Mouse (Mus musculus) liver, embryonic 11.5 days (tissue): ENCODE data around the gene Naa10. TPM values are rescaled to one million over a fixed set of nuclear protein-coding genes. Genes with fewer than 3 reads are reported as not detected.

ENCODE experiments used
- ATAC-seq: fragments of 200-750 bp; cut with Nextera tagmentation; replicated peaks from 2 replicates; pipeline ENCODE4 v1.8.0; 2017; ENCODE audit warnings: moderate number of reproducible peaks, mild to moderate bottlenecking, moderate TSS enrichment, moderate library complexity; ENCODE audit not compliant: low FRiP score
- DNase-seq: peaks from one replicate; pipeline ENCODE4 v3.0.0-alpha.2; 2017; ENCODE audit warnings: low spot score
- H3K27ac ChIP-seq: fragments of 300-500 bp; sonication (generic); 2 replicates; pipeline ENCODE4 v1.5.1; 2014; ENCODE audit warnings: mild to moderate bottlenecking, low read depth, low read length, control low read depth
- H3K27me3 ChIP-seq: fragments of 300-500 bp; sonication (generic); replicated peaks from 2 replicates; pipeline ENCODE4 v1.6.1; 2014; ENCODE audit warnings: low read length, mixed read lengths; ENCODE audit not compliant: control insufficient read depth, insufficient read depth
- H3K36me3 ChIP-seq: fragments of 300-500 bp; sonication (generic); 2 replicates; pipeline ENCODE4 v1.6.1; 2014; ENCODE audit warnings: mild to moderate bottlenecking, low read length, moderate library complexity, mixed read lengths; ENCODE audit not compliant: control insufficient read depth, insufficient read depth
- H3K4me1 ChIP-seq: fragments of 300-500 bp; sonication (generic); replicated peaks from 2 replicates; pipeline ENCODE4 v1.6.1; 2014; ENCODE audit warnings: low read length, mixed read lengths; ENCODE audit not compliant: control insufficient read depth, insufficient read depth
- H3K4me2 ChIP-seq: fragments of 300-500 bp; sonication (generic); 2 replicates; pipeline ENCODE4 v1.6.1; 2014; ENCODE audit warnings: mild to moderate bottlenecking, control low read depth, moderate library complexity
- H3K4me3 ChIP-seq: fragments of 300-500 bp; sonication (generic); 2 replicates; pipeline ENCODE4 v1.5.1; 2014; ENCODE audit warnings: low read depth, low read length, control low read depth
- H3K9ac ChIP-seq: fragments of 300-500 bp; sonication (generic); 2 replicates; pipeline ENCODE4 v1.6.1; 2014; ENCODE audit warnings: low read depth, low read length, control low read depth
- H3K9me3 ChIP-seq: fragments of 300-500 bp; sonication (generic); 2 replicates; pipeline ENCODE4 v1.6.1; 2016; ENCODE audit warnings: low read length, inconsistent platforms, mixed read lengths; ENCODE audit not compliant: control insufficient read depth
- WGBS: fragments of 180-500 bp; shearing (Covaris S2); extraction: QIAGEN DNeasy Blood & Tissue Kit; methylation state at CpG from one replicate; pipeline ENCODE4 v1.1.7; 2014; 5-methylcytosine and 5-hydroxymethylcytosine counted together
- polyA plus RNA-seq: library from polyadenylated mRNA; unstranded; fragments of >200 nt; fragmentation: Nextera tagmentation; extraction: Ambion mirVana; gene quantifications from 2 replicates; pipeline ENCODE4 v1.2.1, GENCODE M21; 2014

Gene Naa10
- polyA plus RNA-seq = 210 TPM in 2 replicates

- peaks cover 2% of the 10 kb centered on the region for H3K27me3 ChIP-seq
- 11% methylated on average over 42 of the region's 43 CpGs for WGBS
- H3K4me1 ChIP-seq = no peaks in the 10 kb centered on the region
- no peaks in the 10 kb centered on the region for H3K9me3 ChIP-seq
- DNase-seq (peak; percentile 79), ATAC-seq (peak; percentile 97)
- H3K9ac ChIP-seq = peak within 1 kb of the TSS; percentile 75
- no peaks in the 10 kb centered on the region; the same call in 1 of the 2 replicates for H3K36me3 ChIP-seq
- peak within 1 kb of the TSS; percentile 79 for H3K4me2 ChIP-seq
- peak within 1 kb of the TSS; percentile 68 for H3K4me3 ChIP-seq
- peak within 1 kb of the TSS; percentile 79 for H3K27ac ChIP-seq
Observed at GRCm38 (mm10) chrX:73921823-73922549, at the start of gene Naa10, which contains the start of gene Arhgap4. Gene Naa10, minus strand, starts transcription at chrX:73921944. Gene Arhgap4, minus strand, starts transcription at chrX:73921870.

- Histone ChIP-seq H3K36me3 (no peaks in the 10 kb centered on the region), H3K4me1 (peaks cover 6% of the 10 kb centered on the region), H3K4me2 (peak overlapping the region; percentile 22), H3K27me3 (peaks cover 9% of the 10 kb centered on the region), H3K4me3 (no peak overlapping the region), H3K9me3 (no peaks in the 10 kb centered on the region), H3K27ac (peak overlapping the region; percentile 84), H3K9ac (no peak overlapping the region)
- 0 out of 2 replicates have a peak, but pooled peaks have one; percentile 24 for ATAC-seq
- no peak for DNase-seq
Observed at GRCm38 (mm10) chrX:73970781-73971180, 49.0 kb upstream of the Naa10 start.

GRCm38 (mm10) chrX:73969729-73970128 lies 48.0 kb upstream of the Naa10 start:
- no peaks in the 10 kb centered on the region for H3K9me3 ChIP-seq
- peaks cover 6% of the 10 kb centered on the region for H3K4me1 ChIP-seq
- H3K9ac ChIP-seq = no peak overlapping the region
- peak overlapping the region; percentile 84 for H3K27ac ChIP-seq
- peaks cover 9% of the 10 kb centered on the region for H3K27me3 ChIP-seq
- 49% methylated on average over 2 of the region's 2 CpGs for WGBS
- no peak for DNase-seq
- H3K4me2 ChIP-seq = peak overlapping the region; percentile 41
- no peak overlapping the region for H3K4me3 ChIP-seq
- ATAC-seq = peak; percentile 53
- H3K36me3 ChIP-seq = no peaks in the 10 kb centered on the region

DNA sequence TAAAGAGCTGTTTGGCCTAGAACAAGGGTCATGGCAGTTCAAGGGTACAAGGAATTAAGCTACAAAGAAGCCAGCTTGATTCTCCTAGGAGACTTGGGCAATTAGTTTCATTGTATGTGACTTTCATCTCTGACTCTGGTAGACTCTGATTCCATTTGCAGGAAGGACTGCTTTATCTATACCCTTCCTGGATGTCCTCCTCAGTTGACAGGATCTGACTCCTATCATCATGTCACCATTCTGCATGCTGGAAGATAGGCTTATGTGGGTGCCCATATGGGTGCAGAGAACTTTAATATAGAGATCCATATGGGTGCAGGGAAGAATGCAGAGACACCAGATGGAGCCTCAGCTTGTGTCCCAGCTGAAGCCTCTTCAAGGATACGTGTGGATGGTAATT lies 47.4 kb upstream of the Naa10 start:
- WGBS = 52% methylated on average over 1 of the region's 1 CpGs
- no peak overlapping the region for H3K4me3 ChIP-seq
- no peaks in the 10 kb centered on the region for H3K9me3 ChIP-seq
- ATAC-seq = no peak; the same call in 1 of the 2 replicates
- DNase-seq = no peak
- peak overlapping the region; percentile 84 for H3K27ac ChIP-seq
- H3K4me1 ChIP-seq = peaks cover 10% of the 10 kb centered on the region
- H3K27me3 ChIP-seq = peaks cover 9% of the 10 kb centered on the region
- peak overlapping the region; percentile 41 for H3K4me2 ChIP-seq
- H3K36me3 ChIP-seq = no peaks in the 10 kb centered on the region
- H3K9ac ChIP-seq = no peak overlapping the region

GRCm38 (mm10) chrX:73967177-73968075 lies 45.7 kb upstream of the Naa10 start:
- Histone ChIP-seq H3K36me3 (peaks cover under 1% of the 10 kb centered on the region; the same call in 1 of the 2 replicates), H3K4me2 (peak overlapping the region; percentile 56), H3K4me3 (peak overlapping the region; percentile 79), H3K9me3 (no peaks in the 10 kb centered on the region), H3K27me3 (peaks cover 9% of the 10 kb centered on the region), H3K4me1 (peaks cover 18% of the 10 kb centered on the region), H3K27ac (peak overlapping the region; percentile 98), H3K9ac (peak overlapping the region; percentile 86)
- peak; percentile 87 for DNase-seq
- WGBS = 10% methylated on average over 55 of the region's 60 CpGs
- peak; percentile 73 for ATAC-seq

DNA sequence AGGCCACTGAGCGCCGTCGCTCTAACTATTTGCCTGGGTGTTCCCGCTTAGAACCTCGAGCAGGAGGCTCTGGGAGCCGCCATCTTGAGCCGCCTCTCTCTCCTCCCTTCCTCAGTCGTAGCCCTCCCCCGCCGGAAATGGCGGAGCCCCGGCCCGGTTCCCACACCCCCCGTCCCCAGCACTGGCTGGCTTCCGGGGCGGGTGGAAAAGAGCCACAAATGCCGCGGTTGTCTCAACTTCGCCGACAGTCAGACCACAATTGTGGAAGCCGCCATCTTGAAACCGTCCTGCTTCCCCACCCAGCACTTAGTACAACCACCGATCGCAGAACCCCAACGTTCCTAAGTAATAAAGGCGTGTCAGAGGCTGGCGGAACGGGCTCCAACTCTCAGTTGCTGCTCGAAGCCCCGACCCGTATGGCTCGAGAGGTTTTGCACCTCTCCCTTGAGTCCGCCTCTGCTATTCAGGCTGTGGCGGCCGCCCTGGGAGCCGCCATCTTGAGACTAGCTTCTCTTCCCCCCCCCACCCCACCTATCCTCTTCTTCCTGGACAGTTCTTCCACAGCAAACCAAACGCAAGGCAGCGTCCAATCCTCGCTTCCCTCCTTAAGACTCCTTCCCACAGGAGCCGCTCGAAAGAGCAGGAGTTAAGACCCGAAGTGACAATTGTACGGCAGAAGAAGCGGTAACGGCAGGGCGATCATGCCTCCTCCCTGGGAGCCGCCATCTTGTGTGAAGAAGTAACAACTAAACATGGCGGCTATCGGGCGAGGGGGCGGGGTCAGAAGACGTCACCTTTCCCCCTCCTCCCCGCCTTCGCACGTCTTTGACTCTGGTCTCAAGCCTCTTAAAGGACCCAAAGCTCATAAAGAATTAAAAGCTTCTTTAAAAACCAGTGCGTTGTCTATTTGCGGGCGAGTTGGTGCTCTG lies 44.8 kb upstream of the Naa10 start, which contains the start of gene Hcfc1:
Hcfc1 (minus strand) TSS at position 110 of the 929 bp plus-strand sequence.
- Histone ChIP-seq H3K27ac (peak within 1 kb of the TSS; percentile 98), H3K36me3 (peaks cover 3% of the 10 kb centered on the region; the same call in 1 of the 2 replicates), H3K4me2 (peak within 1 kb of the TSS; percentile 87), H3K9me3 (no peaks in the 10 kb centered on the region), H3K9ac (peak within 1 kb of the TSS; percentile 86), H3K4me1 (peaks cover 18% of the 10 kb centered on the region), H3K4me3 (peak within 1 kb of the TSS; percentile 79), H3K27me3 (peaks cover 9% of the 10 kb centered on the region)
- ATAC-seq (peak; percentile 56), DNase-seq (peak; percentile 82)
- 12% methylated on average over 56 of the region's 58 CpGs for WGBS

DNA sequence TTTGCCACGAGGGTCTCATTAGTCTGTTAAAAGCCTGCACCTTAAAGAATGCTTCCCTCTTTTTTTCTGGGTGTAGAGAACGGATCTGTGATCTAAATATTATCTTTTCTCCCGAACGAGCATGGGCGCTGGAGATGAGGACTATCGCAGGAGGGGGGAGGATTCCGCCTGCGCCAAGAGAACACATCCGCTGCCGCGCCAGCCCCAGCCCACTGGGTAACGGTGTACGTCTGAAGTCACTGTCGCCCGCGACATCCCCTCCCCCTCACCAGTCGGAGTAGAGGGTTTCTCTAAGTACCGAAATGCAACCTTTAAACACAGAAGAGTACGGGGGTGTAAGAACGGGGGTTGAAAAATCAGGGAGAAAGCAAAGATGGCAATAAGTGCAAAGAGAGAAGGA lies 43.6 kb upstream of the Naa10 start:
- Histone ChIP-seq H3K4me3 (peak overlapping the region; percentile 79), H3K4me1 (peaks cover 18% of the 10 kb centered on the region), H3K36me3 (peaks cover 3% of the 10 kb centered on the region; the same call in 1 of the 2 replicates), H3K9me3 (no peaks in the 10 kb centered on the region), H3K9ac (peak overlapping the region; percentile 86), H3K27ac (peak overlapping the region; percentile 98), H3K4me2 (peak overlapping the region; percentile 87), H3K27me3 (peaks cover 9% of the 10 kb centered on the region)
- ATAC-seq (no peak), DNase-seq (no peak)
- 13% methylated on average over 20 of the region's 20 CpGs for WGBS
